Mouse (Mus musculus): ENCODE data around the gene Ppp6r1. TPM values are rescaled to one million over a fixed set of nuclear protein-coding genes. Genes with fewer than 3 reads are reported as not detected.

The Ppp6r1 gene
- total RNA-seq, 2 experiments from 2014 or later: 98.4 to 103 TPM

GRCm38 (mm10) chr7:4658128-4658907 lies 501 bp downstream of the Ppp6r1 start:
- no peak for DNase-seq (ENCODE audit: low spot score in 2 of 2)

- DNase-seq (ENCODE audit: low spot score in 2 of 2): no peak
These were observed 1.2 kb downstream of the Ppp6r1 start for GRCm38 (mm10) chr7:4657521-4658127.

- no peak for DNase-seq (ENCODE audit: low spot score in 2 of 2)
These were observed 2.0 kb downstream of the Ppp6r1 start for GRCm38 (mm10) chr7:4656818-4657217.

GRCm38 (mm10) chr7:4655916-4656315 lies 2.9 kb downstream of the Ppp6r1 start:
- no peak for DNase-seq (ENCODE audit: low spot score in 2 of 2)

GRCm38 (mm10) chr7:4655393-4655792 lies 3.4 kb downstream of the Ppp6r1 start:
- DNase-seq (ENCODE audit: low spot score in 2 of 2): no peak

GRCm38 (mm10) chr7:4654221-4654620 lies 4.6 kb downstream of the Ppp6r1 start:
- DNase-seq (ENCODE audit: low spot score in 2 of 2): no peak

- no peak for DNase-seq (ENCODE audit: low spot score in 2 of 2)
These were observed 5.0 kb downstream of the Ppp6r1 start for GRCm38 (mm10) chr7:4653780-4654179.

GRCm38 (mm10) chr7:4653351-4653750 lies 5.5 kb downstream of the Ppp6r1 start:
- no peak for DNase-seq (ENCODE audit: low spot score in 2 of 2)

GRCm38 (mm10) chr7:4652726-4653125 lies 6.1 kb downstream of the Ppp6r1 start:
- DNase-seq (ENCODE audit: low spot score in 2 of 2): no peak

- no peak for DNase-seq (ENCODE audit: low spot score in 2 of 2)
These were observed 7.2 kb downstream of the Ppp6r1 start for GRCm38 (mm10) chr7:4651581-4651980.

GRCm38 (mm10) chr7:4647992-4648391 lies 10.8 kb downstream of the Ppp6r1 start:
- DNase-seq (ENCODE audit: low spot score in 2 of 2): no peak

GRCm38 (mm10) chr7:4647291-4647690 lies 11.5 kb downstream of the Ppp6r1 start:
- no peak for DNase-seq (ENCODE audit: low spot score in 2 of 2)

GRCm38 (mm10) chr7:4646806-4647205 lies 12.0 kb downstream of the Ppp6r1 start:
- DNase-seq (ENCODE audit: low spot score in 2 of 2): no peak

GRCm38 (mm10) chr7:4643225-4643624 lies 15.6 kb downstream of the Ppp6r1 start:
- DNase-seq (ENCODE audit: low spot score in 2 of 2): no peak

- DNase-seq (ENCODE audit: low spot score in 2 of 2): no peak
These were observed 16.9 kb downstream of the Ppp6r1 start for GRCm38 (mm10) chr7:4641956-4642355.

- DNase-seq (ENCODE audit: low spot score in 2 of 2): no peak
These were observed 17.7 kb downstream of the Ppp6r1 start for GRCm38 (mm10) chr7:4641155-4641554.

GRCm38 (mm10) chr7:4636179-4636578 lies 22.6 kb downstream of the Ppp6r1 start:
- no peak for DNase-seq (ENCODE audit: low spot score in 2 of 2)

GRCm38 (mm10) chr7:4631031-4631430 lies 27.8 kb downstream of the Ppp6r1 start, which contains the start of gene Tmem86b:
Tmem86b (minus strand) TSS chr7:4631422.
- no peak for DNase-seq (ENCODE audit: low spot score in 2 of 2)

GRCm38 (mm10) chr7:4630198-4630597 lies 28.6 kb downstream of the Ppp6r1 start:
- no peak for DNase-seq (ENCODE audit: low spot score in 2 of 2)

- DNase-seq (ENCODE audit: low spot score in 2 of 2): no peak
These were observed 29.2 kb downstream of the Ppp6r1 start for GRCm38 (mm10) chr7:4629586-4629985.

- no peak for DNase-seq (ENCODE audit: low spot score in 2 of 2)
These were observed 32.9 kb downstream of the Ppp6r1 start for GRCm38 (mm10) chr7:4625928-4626327.

GRCm38 (mm10) chr7:4624343-4624742 lies 34.5 kb downstream of the Ppp6r1 start:
- no peak for DNase-seq (ENCODE audit: low spot score in 2 of 2)

Data from adrenal gland, postnatal 4 days (tissue).